Mouse (Mus musculus) left cerebral cortex, postnatal 14 days (tissue): ENCODE measurements around the gene Gm20388. TPM values are rescaled to one million over a fixed set of nuclear protein-coding genes. Genes with fewer than 3 reads are reported as not detected.

ENCODE experiments used
- DNase-seq, 2 experiments: peaks; one replicate each; pipeline ENCODE4 v3.0.0; 2021 to 2022; ENCODE audit warnings: low spot score in 2 of 2, mixed read lengths in 1 of 2
- intact Hi-C: fragments of 180-260 bp; cut with DNase I; formaldehyde crosslinking; loops from one replicate; pipeline ENCODE4 v1.15.1; 2025
- total RNA-seq, 2 experiments: library from RNA; stranded (reverse); gene quantifications; 2 replicates each; pipeline ENCODE4 v1.2.3; 2021

Gm20388 gene
- total RNA-seq, 2 experiments from 2014 or later: 2.8 to 7.3 TPM

DNA sequence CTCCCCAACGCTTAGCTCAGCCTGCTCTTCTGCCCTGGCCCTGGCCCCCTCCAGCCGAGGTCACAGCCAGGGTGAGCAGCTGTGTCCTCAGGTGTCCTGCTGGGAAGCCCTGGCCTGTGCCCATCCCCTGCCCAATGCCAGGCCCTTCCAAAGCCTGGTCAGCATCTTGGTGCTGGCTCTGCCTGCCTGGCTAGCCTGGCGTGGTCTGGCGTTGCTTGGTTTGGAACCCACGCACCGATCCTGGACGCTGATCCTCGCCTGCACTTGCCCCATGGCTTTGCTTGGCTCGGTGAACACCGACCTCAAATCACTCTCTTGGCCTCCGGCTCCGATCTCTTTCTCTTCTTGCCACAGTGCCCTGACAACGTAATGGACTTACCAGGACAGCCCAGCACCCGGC, 152.1 kb downstream of the Gm20388 start:
- no peak for DNase-seq
- intact Hi-C loops: no loop called here

DNA sequence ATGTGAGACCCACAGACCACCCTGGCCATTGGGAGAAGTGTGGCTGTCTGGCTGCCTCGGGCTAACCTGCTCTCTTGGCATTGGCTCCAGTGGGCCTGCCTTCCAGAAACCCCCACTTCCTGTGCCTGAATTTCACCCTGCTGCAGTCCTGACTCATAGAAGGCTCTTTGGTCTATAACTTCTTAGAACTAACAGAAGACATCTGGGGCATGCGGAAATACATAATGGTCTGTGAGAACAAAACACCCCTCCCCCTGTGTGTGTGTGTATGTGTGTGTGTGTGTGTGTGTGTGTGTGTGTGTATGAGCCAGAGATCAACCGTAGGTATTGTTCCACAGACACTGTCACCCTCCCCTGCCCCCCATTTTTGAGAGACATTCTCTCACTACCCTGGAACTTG, 152.7 kb downstream of the Gm20388 start:
- DNase-seq: no peak
- intact Hi-C loops: no loop called here

DNA sequence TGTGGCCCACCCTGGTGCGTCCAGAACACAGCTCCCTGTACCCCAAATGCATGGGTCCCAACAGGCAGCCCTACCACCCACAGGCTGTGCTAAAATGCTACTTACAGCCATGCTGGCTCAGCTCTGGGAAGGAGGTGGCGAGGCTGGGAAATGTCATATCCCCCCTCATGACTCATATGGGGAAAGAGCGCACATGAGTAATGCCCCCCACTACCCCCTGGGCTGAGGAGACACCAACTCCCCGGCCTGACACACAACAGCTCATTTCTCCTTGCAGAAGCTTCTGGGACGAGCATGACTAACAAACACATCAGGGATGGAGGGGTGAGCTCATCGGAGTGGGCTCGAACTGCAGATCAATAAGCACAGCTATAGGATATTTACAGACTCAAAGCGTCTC, 155.0 kb downstream of the Gm20388 start:
- DNase-seq: no peak
- intact Hi-C loops: no loop called here

DNA sequence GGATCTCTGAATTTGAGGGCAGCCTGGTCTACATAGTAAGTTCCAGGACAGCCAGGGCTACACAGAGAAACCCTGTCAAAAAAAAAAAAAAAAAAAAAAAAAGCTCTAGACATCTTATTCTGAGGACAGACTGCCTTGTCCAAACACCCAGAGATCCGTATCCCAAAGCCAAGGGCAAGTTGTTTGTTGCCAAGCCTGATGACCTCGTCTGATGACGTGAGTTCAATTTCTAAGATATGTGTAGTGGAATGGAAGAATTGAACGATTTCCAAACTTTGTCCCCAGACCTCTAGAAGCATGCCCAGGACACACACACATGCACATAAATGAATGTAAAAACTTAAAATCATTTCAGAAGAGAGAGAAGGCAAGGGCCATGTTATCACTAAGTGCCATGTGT, 155.6 kb downstream of the Gm20388 start:
- intact Hi-C loops: no loop called here
- DNase-seq: no peak

DNA sequence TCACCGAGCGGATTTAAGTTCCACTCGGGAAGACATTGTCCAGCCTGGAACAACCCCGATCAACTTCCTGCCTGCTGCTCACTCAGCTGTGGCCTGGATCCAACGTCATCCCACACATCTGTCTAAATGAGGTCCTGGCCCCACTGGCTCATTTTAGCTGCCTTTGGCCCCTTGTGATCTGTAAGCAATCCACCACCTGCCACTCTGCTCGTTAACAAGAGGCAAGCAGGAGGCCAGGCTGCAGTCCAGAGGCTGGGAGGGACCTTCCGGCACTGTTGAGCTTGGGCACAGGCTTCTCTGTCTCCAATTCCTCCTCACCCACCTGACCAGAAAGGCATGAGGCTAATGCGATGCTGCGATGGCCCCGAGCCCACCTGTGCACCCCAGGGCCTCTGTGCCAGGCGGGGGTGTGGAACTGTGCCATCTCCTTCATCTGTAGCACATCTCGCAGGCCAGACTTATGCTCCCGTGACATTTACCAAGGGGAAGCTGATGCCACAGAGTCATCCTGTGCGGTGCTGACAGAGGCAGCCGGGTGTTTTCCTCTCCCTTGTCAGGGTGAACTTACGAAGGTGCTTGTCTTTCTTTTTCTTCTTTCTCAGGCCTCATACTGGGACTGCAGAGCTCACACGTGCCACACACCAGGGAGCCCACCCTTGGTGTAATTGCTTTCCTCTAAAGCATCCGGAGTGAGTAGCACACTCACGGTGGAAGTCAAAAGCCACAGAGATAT, 157.5 kb downstream of the Gm20388 start:
- DNase-seq: no peak

DNA sequence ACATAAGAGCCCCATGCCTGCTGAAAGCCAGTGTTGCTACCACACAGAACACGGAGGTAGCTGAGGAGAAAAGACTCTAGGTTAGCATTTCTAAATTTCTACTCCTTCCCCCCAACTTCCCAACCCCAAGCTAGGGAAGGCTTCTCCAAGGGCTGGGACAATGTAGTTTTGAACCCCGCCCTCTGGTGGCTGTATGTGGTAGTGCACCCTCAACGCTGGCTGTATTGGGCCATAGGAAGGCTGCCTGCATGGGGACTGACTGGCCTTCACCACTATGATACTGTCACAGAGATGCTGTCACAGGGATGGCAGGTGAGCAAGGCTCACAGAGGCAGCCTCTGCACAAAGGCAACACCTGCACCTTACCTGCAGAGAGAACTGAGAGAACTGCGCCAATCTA, 161.0 kb downstream of the Gm20388 start:
- intact Hi-C loops: loop anchor here (5.0 kb wide), 2 partner anchors 79 to 289 kb away; partner anchors contain the start of gene Crispld2
- peak; percentile 87 to 88 for DNase-seq

More for the DNA sequence above, 157.5 kb downstream of the Gm20388 start:
- intact Hi-C loops: no loop called here

DNA sequence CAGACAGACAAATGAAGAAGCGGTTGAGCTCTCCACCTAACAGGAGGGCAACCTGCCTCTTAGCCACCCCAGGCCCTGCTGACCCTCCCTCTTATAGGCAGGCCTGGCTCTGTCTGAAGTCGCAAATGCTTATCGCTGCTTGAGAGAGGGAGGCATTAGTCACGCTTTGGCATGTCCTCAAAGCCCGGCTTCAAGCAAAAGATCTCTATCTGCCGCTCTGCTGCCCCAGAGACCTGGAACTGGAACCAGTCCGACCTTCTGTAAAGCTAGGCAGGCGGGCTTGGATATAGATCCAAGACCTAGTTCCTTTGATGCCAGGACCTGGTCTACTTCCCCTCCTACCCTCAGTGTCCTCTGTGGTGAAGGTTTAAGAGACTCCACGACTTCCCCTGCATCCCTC, 161.6 kb downstream of the Gm20388 start:
- DNase-seq: no peak
- intact Hi-C loops: loop anchor here (5.0 kb wide), 2 partner anchors 80 to 290 kb away; partner anchors contain the start of gene Crispld2

DNA sequence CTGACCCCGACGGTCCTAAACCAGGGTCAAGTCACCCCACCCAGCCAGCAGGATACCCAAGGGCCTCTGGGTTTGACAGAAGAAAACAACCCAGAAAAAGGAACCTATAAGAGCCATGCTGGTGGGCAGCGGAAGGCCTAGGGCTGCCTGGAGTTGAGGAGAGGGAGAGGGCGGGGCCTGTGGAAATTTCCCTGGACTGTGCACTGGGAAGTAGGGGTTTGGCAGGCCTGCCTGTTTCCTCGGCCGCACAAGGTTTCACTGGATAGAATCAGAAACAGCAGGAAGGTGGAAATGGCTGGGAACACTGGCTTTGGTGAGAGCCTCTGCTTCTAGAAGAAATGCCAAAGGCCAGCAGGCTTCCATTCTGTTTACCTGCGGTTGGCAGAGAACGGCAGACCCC, 162.2 kb downstream of the Gm20388 start:
- intact Hi-C loops: loop anchor here (5.0 kb wide), 2 partner anchors 81 to 291 kb away; partner anchors contain the start of gene Crispld2
- DNase-seq: no peak

DNA sequence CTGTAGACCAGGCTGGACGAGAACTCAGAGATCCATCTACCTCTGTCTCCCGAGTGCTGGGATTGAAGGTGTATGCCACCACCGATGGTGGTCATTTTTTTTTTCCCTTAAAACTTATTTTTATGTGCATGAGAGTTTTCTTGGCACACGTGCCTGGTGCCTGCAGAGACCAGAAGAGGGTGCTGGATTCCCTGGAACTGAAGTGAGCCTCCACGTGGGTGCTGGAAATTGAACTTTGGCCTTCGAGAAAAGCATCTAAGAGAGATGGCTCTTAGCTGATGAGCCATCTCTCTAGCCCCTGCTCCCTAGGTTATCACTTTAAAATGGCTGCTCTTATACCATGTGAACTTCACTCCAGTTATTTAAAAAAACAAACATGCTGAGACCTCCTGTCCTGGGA, 163.9 kb downstream of the Gm20388 start:
- DNase-seq: no peak
- intact Hi-C loops: loop anchor here (1.0 to 5.0 kb wide), 3 partner anchors 82 to 292 kb away; partner anchors contain the start of gene Crispld2

DNA sequence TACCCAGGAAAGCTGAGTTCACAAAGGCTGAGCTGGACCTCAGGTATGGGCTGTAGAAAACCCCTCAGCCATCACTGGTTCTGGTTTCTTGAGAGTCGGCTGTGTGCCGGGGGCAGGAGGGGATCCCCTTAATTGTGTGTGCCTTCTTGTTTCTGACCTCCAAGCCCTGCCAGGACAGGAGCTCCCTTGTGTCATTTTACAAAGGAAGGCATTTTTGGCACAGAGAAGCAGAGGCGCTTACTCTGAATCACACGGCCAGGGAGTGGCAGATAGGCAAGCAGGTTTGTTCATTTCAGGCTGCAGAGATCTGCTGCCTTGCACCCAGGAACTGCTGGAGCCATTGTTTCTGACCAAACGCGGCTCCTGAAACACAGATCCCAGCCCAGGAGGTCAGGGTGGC, 164.7 kb downstream of the Gm20388 start:
- DNase-seq: no peak
- intact Hi-C loops: no loop called here

DNA sequence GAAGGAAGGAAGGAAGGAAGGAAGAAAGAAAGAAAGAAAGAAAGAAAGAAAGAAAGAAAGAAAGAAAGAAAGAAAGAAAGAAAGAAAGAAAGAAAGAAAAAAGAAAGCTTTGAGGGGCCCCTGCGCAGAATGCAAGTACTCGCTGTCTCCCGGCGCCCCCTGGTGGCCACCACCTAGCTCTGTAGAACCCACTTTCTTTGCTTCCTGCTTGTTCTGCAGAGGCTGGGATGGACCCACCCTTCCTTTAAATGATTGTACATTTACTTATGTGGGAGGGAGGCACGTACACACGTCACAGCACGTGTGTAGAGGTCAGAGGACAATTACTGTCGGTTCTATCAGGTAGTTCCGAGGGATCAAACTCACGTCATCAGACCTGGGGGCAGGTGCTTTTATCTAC, 167.4 kb downstream of the Gm20388 start:
- peak; percentile 75 to 86 for DNase-seq
- intact Hi-C loops: no loop called here

DNA sequence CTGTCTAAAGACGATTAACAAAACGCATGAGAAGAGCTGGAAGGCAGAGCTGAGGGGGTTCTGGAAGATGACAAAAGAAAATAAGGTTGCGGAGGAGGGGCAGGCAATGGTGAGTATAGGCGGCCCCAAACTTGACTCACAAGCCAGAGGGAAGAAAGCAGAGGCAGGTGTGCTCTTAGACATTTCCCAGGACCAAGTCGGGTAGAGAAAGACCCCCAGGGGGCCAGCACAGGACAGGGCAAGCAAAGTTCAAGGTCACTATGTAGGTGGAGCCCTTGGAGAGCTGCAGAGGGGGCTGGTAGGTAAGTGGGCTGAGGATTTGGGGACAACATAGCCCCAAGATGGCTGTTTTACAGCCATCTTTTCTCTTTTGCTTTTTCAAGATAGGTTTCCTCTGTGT, 168.7 kb downstream of the Gm20388 start:
- no peak for DNase-seq
- intact Hi-C loops: no loop called here

DNA sequence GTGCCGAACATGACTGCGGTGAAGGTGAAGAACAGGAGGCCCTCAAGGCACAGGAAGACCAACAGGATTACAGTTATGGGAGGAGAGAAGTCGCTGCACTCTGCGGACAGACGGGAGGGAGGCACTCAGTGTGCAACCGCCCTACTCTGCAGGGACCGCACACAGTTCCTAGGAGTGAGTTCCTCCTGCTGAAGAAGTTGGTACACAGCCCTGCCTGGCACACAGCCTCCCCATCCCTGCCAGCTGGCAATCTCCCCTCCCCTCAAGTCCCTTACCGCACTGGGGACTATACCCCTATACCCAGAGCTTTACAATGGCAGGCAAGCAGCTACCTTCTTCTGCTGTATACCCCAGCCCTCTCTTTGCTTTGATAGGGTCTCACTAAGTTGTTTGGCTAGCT, 172.6 kb downstream of the Gm20388 start:
- DNase-seq: no peak
- intact Hi-C loops: no loop called here

DNA sequence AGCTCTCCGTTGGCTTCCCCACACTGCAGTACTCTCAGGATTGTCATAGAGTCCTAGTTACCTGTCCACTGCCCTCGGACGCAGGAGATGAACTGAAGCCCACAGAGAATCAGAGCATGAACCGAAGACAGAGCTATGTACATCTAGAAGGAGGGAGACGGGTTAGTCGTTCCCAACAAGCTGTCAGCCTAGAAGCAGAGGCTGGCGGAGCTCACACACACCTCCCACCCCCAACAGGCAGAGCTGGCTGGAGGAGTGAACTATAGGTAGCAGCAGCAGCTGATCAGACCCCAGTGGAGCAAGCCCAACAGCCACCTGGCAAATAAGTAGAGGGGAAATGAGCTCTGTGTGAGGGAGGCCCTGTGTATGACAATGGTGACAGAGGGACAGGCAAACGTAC, 174.1 kb downstream of the Gm20388 start:
- no peak for DNase-seq
- intact Hi-C loops: no loop called here

DNA sequence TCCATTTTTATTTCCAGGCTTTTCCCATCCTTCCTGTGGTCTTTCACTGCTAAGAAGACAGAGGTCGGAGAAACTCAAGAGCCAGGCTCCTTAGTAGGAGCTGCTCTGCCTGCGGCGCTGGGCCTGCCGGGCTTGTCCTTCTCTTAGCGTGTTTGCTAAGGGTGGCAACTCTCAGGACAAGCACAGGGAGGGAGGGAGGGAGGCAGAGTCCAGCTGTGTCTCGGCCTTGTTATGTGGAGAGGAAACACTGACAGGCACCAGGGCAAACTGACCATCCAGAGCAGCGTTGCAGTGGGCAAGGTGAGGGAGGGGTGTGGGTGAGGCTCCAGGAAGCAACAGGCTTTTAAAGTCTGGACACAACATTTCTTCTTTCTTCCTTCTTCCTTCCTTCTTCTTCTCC, 178.9 kb downstream of the Gm20388 start:
- intact Hi-C loops: no loop called here
- no peak for DNase-seq

DNA sequence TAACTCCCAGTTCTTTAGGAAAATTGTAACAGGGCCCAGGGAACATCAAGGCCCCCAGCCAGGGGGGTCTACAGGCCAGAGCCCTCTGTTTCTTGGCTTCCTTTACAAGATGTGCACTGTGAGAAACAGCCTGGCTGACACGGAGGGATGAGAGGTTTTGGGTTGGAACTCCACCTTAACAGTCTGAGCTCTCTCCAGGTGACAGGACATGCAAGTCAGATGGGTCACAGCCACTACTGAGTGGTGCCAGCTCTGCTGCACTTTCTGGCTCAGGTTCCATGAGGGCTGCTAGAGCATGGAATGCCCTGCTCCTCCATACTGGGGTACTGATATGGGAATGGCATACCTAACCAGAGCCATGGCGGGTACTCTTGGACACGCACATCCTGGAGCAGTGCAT, 180.4 kb downstream of the Gm20388 start:
- intact Hi-C loops: no loop called here
- DNase-seq: no peak

DNA sequence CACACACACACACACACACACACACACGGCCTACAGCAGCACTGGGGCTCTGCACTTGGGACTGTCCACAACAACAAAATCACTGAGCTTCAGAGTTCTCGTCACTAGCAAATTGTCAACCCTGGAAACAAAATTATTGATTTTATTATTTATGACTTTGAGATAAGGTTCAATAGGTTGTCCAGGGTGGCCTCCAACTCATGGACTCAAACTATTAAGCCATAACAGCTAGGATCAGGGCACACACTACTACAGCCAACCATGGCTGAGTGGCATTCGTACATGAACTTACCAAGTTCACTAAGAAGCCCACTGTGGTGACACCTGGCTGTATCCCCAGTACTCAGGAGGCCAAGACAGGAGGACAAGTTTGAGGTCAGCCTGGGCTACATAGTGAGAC, 182.5 kb downstream of the Gm20388 start:
- DNase-seq: no peak
- intact Hi-C loops: no loop called here

DNA sequence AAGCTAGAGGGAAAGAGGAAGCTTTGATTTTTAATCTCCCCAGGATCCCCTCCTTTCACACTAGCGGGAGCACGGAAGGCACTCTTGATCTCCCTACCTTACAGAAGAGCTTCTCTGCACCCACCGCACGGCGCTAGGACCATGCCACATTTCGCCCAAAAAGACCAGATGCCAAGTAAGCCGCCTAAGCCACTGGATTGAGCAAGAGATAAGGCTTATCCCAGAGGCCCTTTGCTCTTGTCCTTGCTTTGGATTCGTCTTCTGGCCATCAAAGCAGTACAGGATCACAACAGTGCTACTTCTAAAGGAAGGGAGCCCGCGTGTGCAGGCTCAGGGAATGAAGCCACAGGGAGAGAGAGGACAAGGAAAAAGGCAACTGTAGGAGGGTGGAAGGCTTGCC, 184.2 kb downstream of the Gm20388 start:
- DNase-seq: no peak
- intact Hi-C loops: no loop called here

DNA sequence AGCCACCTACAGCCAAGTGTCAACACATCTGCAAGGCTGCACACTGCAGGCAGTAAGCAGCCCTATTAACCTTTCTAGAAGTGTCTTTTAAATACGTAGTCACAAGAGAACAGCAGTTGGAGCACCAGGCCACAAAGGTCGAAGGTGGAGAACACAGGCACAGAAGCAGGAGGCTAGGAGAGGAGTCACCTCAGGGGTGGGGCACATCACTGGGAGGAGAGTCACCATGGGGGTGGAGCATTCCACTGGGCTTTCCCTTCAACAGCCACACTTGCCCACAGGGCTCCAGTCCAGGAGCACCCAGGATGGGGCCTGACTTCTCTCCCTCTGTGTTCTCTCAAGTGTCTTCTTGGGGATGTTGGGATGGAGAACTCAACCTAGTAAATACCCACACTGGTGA, 185.8 kb downstream of the Gm20388 start:
- DNase-seq: no peak

DNA sequence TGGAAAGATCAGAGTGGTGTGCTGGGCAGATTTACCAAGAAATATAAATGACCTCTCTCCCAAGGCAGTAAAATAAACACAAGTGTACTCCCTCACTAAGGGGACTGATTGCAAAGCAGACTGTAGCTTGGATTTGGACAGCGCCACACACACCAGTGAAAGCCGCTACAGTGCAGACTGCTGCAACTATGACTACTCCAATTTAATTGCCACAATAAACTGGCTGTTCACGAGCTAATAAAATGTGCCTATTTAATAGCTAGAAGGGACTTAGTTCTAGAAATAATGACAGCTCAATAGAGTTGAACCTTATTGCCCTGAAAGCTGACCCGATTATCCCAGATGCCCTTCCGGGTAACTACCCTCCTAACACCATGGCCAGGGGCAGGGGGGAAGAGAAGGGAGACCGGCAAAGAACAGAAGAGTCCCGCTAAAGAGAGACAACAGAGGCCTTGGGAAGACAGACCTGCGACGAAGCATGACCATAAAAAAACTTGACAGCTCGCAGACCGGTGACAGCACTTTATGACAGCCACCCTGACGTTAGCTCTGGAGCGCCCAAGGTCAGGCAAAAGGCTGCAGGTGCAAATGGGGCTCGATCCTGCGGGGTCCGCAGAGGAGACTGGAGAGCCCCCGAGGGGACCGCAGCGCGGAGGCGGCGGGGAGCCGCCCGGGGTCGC, 189.9 kb downstream of the Gm20388 start:
- intact Hi-C loops: no loop called here
- DNase-seq: no peak

More for the DNA sequence above, 185.8 kb downstream of the Gm20388 start:
- intact Hi-C loops: no loop called here
